Mouse (Mus musculus) heart, embryonic 14.5 days (tissue): ENCODE measurements around the gene Mfsd14a. TPM values are rescaled to one million over a fixed set of nuclear protein-coding genes. Genes with fewer than 3 reads are reported as not detected.

ENCODE experiments used
- ATAC-seq: fragments of 200-750 bp; cut with Nextera tagmentation; 2 replicates; pipeline ENCODE4 v1.8.0; 2017; ENCODE audit warnings: low read depth, moderate TSS enrichment; ENCODE audit not compliant: insufficient number of reproducible peaks, insufficient read depth, low FRiP score
- H3K27ac ChIP-seq, 2 experiments: fragments of 200-500 bp in 1 of 2; fragments of 300-500 bp in 1 of 2; sonication (generic) in 1 of 2; replicated peaks in 1 of 2; 2 replicates each; pipeline ENCODE4 v1.5.1; 2012 to 2014; ENCODE audit warnings: low read depth in 2 of 2, low read length in 2 of 2, control low read depth in 1 of 2, mild to moderate bottlenecking in 1 of 2, mixed read lengths in 1 of 2; ENCODE audit not compliant: control insufficient read depth in 1 of 2, insufficient read depth in 1 of 2
- H3K27me3 ChIP-seq: fragments of 300-500 bp; sonication (generic); 2 replicates; pipeline ENCODE4 v1.6.1; 2014; ENCODE audit warnings: mild to moderate bottlenecking, low read length, control low read depth; ENCODE audit not compliant: control insufficient read depth, insufficient read depth
- H3K36me3 ChIP-seq: fragments of 300-500 bp; sonication (generic); 2 replicates; pipeline ENCODE4 v1.6.1; 2014; ENCODE audit warnings: mild to moderate bottlenecking, control low read depth, low read length, mixed read lengths; ENCODE audit not compliant: control insufficient read depth, insufficient read depth
- H3K4me1 ChIP-seq, 2 experiments: fragments of 200-500 bp in 1 of 2; fragments of 300-500 bp in 1 of 2; sonication (generic) in 1 of 2; 2 replicates each; pipeline ENCODE4 v1.6.1; 2012 to 2014; ENCODE audit warnings: low read length in 2 of 2, control low read depth in 1 of 2, mixed read lengths in 1 of 2; ENCODE audit not compliant: control insufficient read depth in 2 of 2, insufficient read depth in 2 of 2
- H3K4me2 ChIP-seq: fragments of 300-500 bp; sonication (generic); 2 replicates; pipeline ENCODE4 v1.6.1; 2014; ENCODE audit warnings: mild to moderate bottlenecking, low read length
- H3K4me3 ChIP-seq, 2 experiments: fragments of 200-500 bp in 1 of 2; fragments of 300-500 bp in 1 of 2; sonication (generic) in 1 of 2; 2 replicates each; pipeline ENCODE4 v1.5.1; 2012 to 2014; ENCODE audit warnings: low read length in 2 of 2, mild to moderate bottlenecking in 2 of 2, control low read depth in 1 of 2, low read depth in 1 of 2, moderate library complexity in 1 of 2; ENCODE audit not compliant: control insufficient read depth in 1 of 2, insufficient read depth in 1 of 2
- H3K9ac ChIP-seq: fragments of 300-500 bp; sonication (generic); 2 replicates; pipeline ENCODE4 v1.6.1; 2014; ENCODE audit warnings: mild to moderate bottlenecking, low read length
- H3K9me3 ChIP-seq: fragments of 300-500 bp; sonication (generic); 2 replicates; pipeline ENCODE4 v1.6.1; 2016; ENCODE audit warnings: low read length, control low read depth; ENCODE audit not compliant: control insufficient read depth
- WGBS: fragments of 180-500 bp; shearing (Covaris S2); extraction: QIAGEN DNeasy Blood & Tissue Kit; methylation state at CpG from one replicate; pipeline ENCODE4 v1.1.7; 2014; 5-methylcytosine and 5-hydroxymethylcytosine counted together
- polyA plus RNA-seq: library from polyadenylated mRNA; unstranded; fragments of >200 nt; fragmentation: Nextera tagmentation; extraction: Ambion mirVana; gene quantifications from 2 replicates; pipeline ENCODE4 v1.2.1, GENCODE M21; 2014

The Mfsd14a gene
- polyA plus RNA-seq, 1 experiment from 2014 or later: 62.2 TPM

DNA sequence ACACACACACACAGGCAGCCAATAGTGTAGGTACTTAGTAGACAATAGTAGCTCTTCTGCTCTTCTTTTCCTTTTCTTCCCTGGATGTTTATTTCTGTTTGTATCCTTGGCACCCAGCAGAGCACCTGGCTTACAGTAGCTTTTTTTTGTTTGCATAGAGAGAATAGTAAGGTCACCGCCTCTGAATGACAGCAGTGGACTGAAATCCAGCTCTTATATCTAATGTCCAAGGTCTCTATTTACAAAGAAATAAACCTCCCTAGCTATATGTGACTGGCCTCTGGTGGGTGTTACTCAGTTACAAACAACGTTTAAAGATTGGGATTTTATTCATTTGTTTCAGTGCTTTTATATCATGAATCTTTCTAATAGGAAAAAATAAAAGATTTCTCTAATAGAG is 62.8 kb downstream of the Mfsd14a start:
- Histone ChIP-seq H3K27me3 (no peaks in the 10 kb centered on the region), H3K36me3 (peaks cover 7% of the 10 kb centered on the region), H3K27ac (no peak overlapping the region), H3K4me1 (peaks cover 0 to 6% of the 10 kb centered on the region in 2 experiments; a peak in 1 of 4 replicates), H3K9ac (no peak overlapping the region), H3K9me3 (no peaks in the 10 kb centered on the region), H3K4me2 (no peak overlapping the region), H3K4me3 (no peak overlapping the region)
- ATAC-seq: no peak
- 85% methylated on average over 2 of the region's 2 CpGs for WGBS

DNA sequence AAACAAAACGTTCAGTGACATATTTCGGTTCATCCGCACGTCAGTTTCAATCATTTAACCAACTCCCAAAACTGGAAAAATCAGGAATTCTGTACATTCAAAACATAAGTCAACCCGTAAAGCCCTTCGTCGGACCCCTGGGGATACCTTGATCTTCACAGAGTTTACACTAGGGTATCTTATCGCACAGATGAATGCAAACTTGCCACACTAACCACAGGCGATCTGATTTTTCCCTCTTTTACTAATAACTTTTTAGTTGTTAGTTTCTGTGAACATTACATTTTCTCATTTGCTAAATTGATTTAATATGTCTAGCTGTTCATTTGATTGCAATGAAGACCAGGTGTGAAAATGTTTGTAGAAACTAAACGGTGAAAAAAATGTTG is 66.9 kb downstream of the Mfsd14a start:
- Histone ChIP-seq H3K4me1 (peaks cover 0 to 10% of the 10 kb centered on the region in 2 experiments; a peak in 2 of 4 replicates), H3K9ac (peak overlapping the region; percentile 88), H3K4me3 (peak overlapping the region; percentile 82 to 95), H3K9me3 (no peaks in the 10 kb centered on the region), H3K27ac (peak overlapping the region in 1 of 2 experiments; percentile 83; a peak in 1 of 4 replicates), H3K36me3 (peaks cover 17% of the 10 kb centered on the region), H3K4me2 (peak overlapping the region; percentile 79), H3K27me3 (no peaks in the 10 kb centered on the region)
- ATAC-seq: no peak
- 7% methylated on average over 10 of the region's 10 CpGs for WGBS

- Histone ChIP-seq H3K27me3 (no peaks in the 10 kb centered on the region), H3K4me2 (peak within 1 kb of the TSS; percentile 79), H3K9ac (peak within 1 kb of the TSS; percentile 88), H3K36me3 (peaks cover 23% of the 10 kb centered on the region), H3K4me1 (peaks cover 0 to 10% of the 10 kb centered on the region in 2 experiments; a peak in 2 of 4 replicates), H3K9me3 (no peaks in the 10 kb centered on the region), H3K27ac (peak within 1 kb of the TSS; percentile 75 to 83), H3K4me3 (peak within 1 kb of the TSS; percentile 82 to 95)
- ATAC-seq: peak; percentile 94
- under 1% methylated on average over 65 of the region's 65 CpGs for WGBS
Observed at GRCm38 (mm10) chr3:116594728-116595602, 67.5 kb downstream of the Mfsd14a start, which contains the start of gene Sass6. Sass6 (plus strand) TSS chr3:116594982.

GRCm38 (mm10) chr3:116594076-116594727 is 68.3 kb downstream of the Mfsd14a start:
- Histone ChIP-seq H3K36me3 (peaks cover 31% of the 10 kb centered on the region), H3K4me3 (peak overlapping the region; percentile 82 to 95), H3K4me1 (peaks cover 0 to 10% of the 10 kb centered on the region in 2 experiments; a peak in 2 of 4 replicates), H3K9me3 (no peaks in the 10 kb centered on the region), H3K27me3 (no peaks in the 10 kb centered on the region), H3K4me2 (peak overlapping the region; percentile 67), H3K9ac (peak overlapping the region; percentile 88), H3K27ac (peak overlapping the region; percentile 75 to 83)
- 2% methylated on average over 22 of the region's 22 CpGs for WGBS
- peak; percentile 45 for ATAC-seq

GRCm38 (mm10) chr3:116582201-116582600 is 80.3 kb downstream of the Mfsd14a start:
- Histone ChIP-seq H3K36me3 (peaks cover 95% of the 10 kb centered on the region), H3K4me3 (no peak overlapping the region), H3K9me3 (no peaks in the 10 kb centered on the region), H3K27me3 (no peaks in the 10 kb centered on the region), H3K9ac (no peak overlapping the region), H3K27ac (no peak overlapping the region), H3K4me1 (no peaks in the 10 kb centered on the region), H3K4me2 (no peak overlapping the region)
- 76% methylated on average over 9 of the region's 9 CpGs for WGBS
- ATAC-seq: no peak

Other genes starting within 250 kb of the Mfsd14a start
- gene Cdc14a, start 238.6 kb downstream of the Mfsd14a start, polyA plus RNA-seq: 4.8 and 4.9 TPM in 2 replicates
- gene Rtca, start 154.5 kb downstream of the Mfsd14a start, polyA plus RNA-seq: 52.2 and 54.5 TPM in 2 replicates
- 22.4 and 23.7 TPM in 2 replicates for gene Dbt, start 149.6 kb downstream of the Mfsd14a start, polyA plus RNA-seq
- 44.7 and 47.8 TPM in 2 replicates for gene Lrrc39, start 99.7 kb downstream of the Mfsd14a start, polyA plus RNA-seq
- gene Sass6, start 67.7 kb downstream of the Mfsd14a start, polyA plus RNA-seq: 13.5 and 14.7 TPM in 2 replicates
- 18.7 and 22.3 TPM in 2 replicates for gene Trmt13, start 48.1 kb downstream of the Mfsd14a start, polyA plus RNA-seq
- not detected in 2 replicates for gene Gm43191, start 18.6 kb upstream of the Mfsd14a start, polyA plus RNA-seq
- 11.6 and 13.8 TPM in 2 replicates for gene Slc35a3, start 50.2 kb upstream of the Mfsd14a start, polyA plus RNA-seq
- gene Agl, start 145.5 kb upstream of the Mfsd14a start, polyA plus RNA-seq: 121 and 135 TPM in 2 replicates
- 20.7 and 24.7 TPM in 2 replicates for gene Frrs1, start 196.8 kb upstream of the Mfsd14a start, polyA plus RNA-seq